Comparison of ENCODE assay signal across 8 mouse cellular contexts in genomic region chr11:45944643-45945156, GRCm38 (mm10). TPM values are rescaled to one million over a fixed set of nuclear protein-coding genes. Genes with fewer than 3 reads are reported as not detected.
A peak's percentile ranks its signal among the peaks of the same experiment; 100 is the strongest.
DNase-seq lines count a peak whose midpoint lies in the region; ATAC-seq lines count a peak whose summit lies in the region.

Lsm11 (minus strand) TSS chr11:45944935.

- peak; percentile 87 for ATAC-seq in hindbrain, embryonic 13.5 days (ENCODE audit: low FRiP score)

- H3K27me3 ChIP-seq in hindbrain, embryonic 13.5 days = no peaks in the 10 kb centered on the region

- peak; percentile 94 for DNase-seq in Muller cell, postnatal 12 days (ENCODE audit: inconsistent ontology term)
- DNase-seq in cerebellum, adult 9-11 months = peak; percentile 94
- peak; percentile 84 to 96 for DNase-seq in frontal cortex, postnatal 10 days (ENCODE audit: low spot score in 2 of 2)
- peak; percentile 99 to 100 for DNase-seq in layer of hippocampus, postnatal 25 days (ENCODE audit: extremely low spot score in 1 of 2, low spot score in 1 of 2)
- DNase-seq in lung, postnatal 25 days (ENCODE audit: low spot score) = peak; percentile 95
- DNase-seq in retina, embryonic 14.5 days (ENCODE audit: low spot score) = peak; percentile 97
- peak; percentile 100 for DNase-seq in thymus, postnatal 4 days

- peaks cover 33% of the 10 kb centered on the region for H3K4me1 ChIP-seq in hindbrain, embryonic 13.5 days (replicated peaks)

- H3K9me3 ChIP-seq in hindbrain, embryonic 13.5 days = no peaks in the 10 kb centered on the region

- WGBS in hindbrain, embryonic 13.5 days = under 1% methylated on average over 55 of the region's 55 CpGs

- H3K36me3 ChIP-seq in hindbrain, embryonic 13.5 days = peaks cover 18% of the 10 kb centered on the region

- peak within 1 kb of the TSS; percentile 94 for H3K9ac ChIP-seq in hindbrain, embryonic 13.5 days

- peak within 1 kb of the TSS; percentile 91 for H3K4me3 ChIP-seq in hindbrain, embryonic 13.5 days

- peak within 1 kb of the TSS; percentile 75 for H3K4me2 ChIP-seq in hindbrain, embryonic 13.5 days

- H3K27ac ChIP-seq in hindbrain, embryonic 13.5 days = peak within 1 kb of the TSS; percentile 83

RNA-seq across cellular contexts. Expression of gene Lsm11, which starts in this region (rescaled TPM):
- polyA plus RNA-seq in hindbrain, embryonic 13.5 days (2015; fragmentation: Nextera tagmentation; extraction: Ambion mirVana) = 15.1 and 15.8 TPM in 2 replicates
- 10 to 100 TPM; 35.5 to 37.0 TPM for total RNA-seq in layer of hippocampus, postnatal 25 days (2021)

Comparison
In these comparisons a context has a peak if more than half of its experiments do, and no peak if none do; other contexts are left out.
1. Peak in every context shown above with its lines: DNase-seq, ATAC-seq, H3K4me3 ChIP-seq and H3K27ac ChIP-seq.